ENCODE assay signal across 16 mouse cellular contexts in genomic region chr4:101187381-101187780, GRCm38 (mm10).
DNase-seq lines count a peak whose midpoint lies in the region; TF ChIP-seq lines count a peak whose summit lies in the region.
"Had no signal": no experiment of that assay in that cellular context is flagged by ENCODE, and none has a peak within 500 bp of the region (broad histone marks: within the 10 kb centered on the region; RNA-seq: fewer than 3 reads in every experiment).

No protein-coding gene starts in this region.

- peak; percentile 23 to 68 for DNase-seq in spleen, adult 2 months (ENCODE audit: low read depth in 1 of 2, low spot score in 2 of 2)
- no peak for DNase-seq in spleen, postnatal 14 days (ENCODE audit: low spot score in 2 of 2)
- DNase-seq in induced T-regulatory cell, adult 2 months (ENCODE audit: low read depth), result peak; percentile 91
- DNase-seq in natural killer cell, adult 2 months (ENCODE audit: low spot score in 2 of 2), result peak; percentile 76 to 86
- peak; percentile 71 for DNase-seq in thymus, postnatal 4 days
- DNase-seq in forebrain, embryonic 10.5 days (ENCODE audit: extremely low spot score, low spot score), result no peak
- DNase-seq in limb, embryonic 10.5 days (ENCODE audit: low spot score), result no peak
- DNase-seq in testis, postnatal 10 days (ENCODE audit: low spot score), result no peak
- DNase-seq: cerebellum, adult 9-10 months; gastrocnemius, postnatal 36 days; lung, adult 2 months had no signal

- whole genome bisulfite sequencing in spleen, adult 2 months, result 45% methylated on average over 4 of the region's 4 CpGs
- 92% methylated on average over 4 of the region's 4 CpGs for WGBS in forebrain, embryonic 10.5 days
- WGBS in limb, embryonic 10.5 days, result 82% methylated on average over 4 of the region's 4 CpGs

- peaks cover 25% of the 10 kb centered on the region for H3K36me3 ChIP-seq in spleen, adult 2 months (ENCODE audit: control insufficient read depth, insufficient read depth, low read length)
- peaks cover 8% of the 10 kb centered on the region; the same call in 1 of the 2 replicates for H3K36me3 ChIP-seq in forebrain, embryonic 10.5 days (replicated peaks)
- H3K36me3 ChIP-seq in limb, embryonic 10.5 days, result peaks cover 27% of the 10 kb centered on the region

- H3K4me3 ChIP-seq in spleen, adult 2 months (ENCODE audit: extremely low read depth, insufficient read depth, insufficient read length), result no peak overlapping the region
- H3K4me3 ChIP-seq in forebrain, embryonic 10.5 days, result no peak overlapping the region
- H3K4me3 ChIP-seq in limb, embryonic 10.5 days, result no peak overlapping the region
- H3K4me3 ChIP-seq: kidney, embryonic 15.5 days; megakaryocyte, embryonic 14.5 days; stomach, embryonic 15.5 days had no signal

- H3K27me3 ChIP-seq in spleen, adult 2 months (ENCODE audit: control insufficient read depth, insufficient read depth, low read length), result no peaks in the 10 kb centered on the region
- H3K27me3 ChIP-seq in forebrain, embryonic 10.5 days (ENCODE audit: poor library complexity, severe bottlenecking), result no peaks in the 10 kb centered on the region
- no peaks in the 10 kb centered on the region for H3K27me3 ChIP-seq in limb, embryonic 10.5 days (ENCODE audit: low read depth, poor library complexity, severe bottlenecking)
- H3K27me3 ChIP-seq: kidney, embryonic 15.5 days; megakaryocyte, embryonic 14.5 days; Patski; stomach, embryonic 15.5 days had no signal

- no peak for TF ChIP-seq POLR2A in spleen, adult 2 months (IDR thresholded peaks at IDR 0.05; ENCODE audit: low read depth, low read length)

- no peak for TF ChIP-seq CTCF in spleen, adult 2 months (IDR thresholded peaks at IDR 0.05; ENCODE audit: extremely low read depth, insufficient read depth, insufficient read length, insufficient replicate concordance)

- H3K27ac ChIP-seq in spleen, adult 2 months (ENCODE audit: insufficient read depth, low read length), result peak overlapping the region; percentile 79
- H3K27ac ChIP-seq in forebrain, embryonic 10.5 days, result no peak overlapping the region
- H3K27ac ChIP-seq in limb, embryonic 10.5 days, result no peak overlapping the region
- H3K27ac ChIP-seq: hindbrain, embryonic 14.5 days; stomach, embryonic 15.5 days had no signal

- H3K4me1 ChIP-seq in spleen, adult 2 months (ENCODE audit: control insufficient read depth, insufficient read depth, insufficient read length), result peaks cover 41% of the 10 kb centered on the region
- no peaks in the 10 kb centered on the region for H3K4me1 ChIP-seq in forebrain, embryonic 10.5 days
- H3K4me1 ChIP-seq in limb, embryonic 10.5 days, result peaks cover 7% of the 10 kb centered on the region; the same call in 1 of the 2 replicates

- H3K9me3 ChIP-seq in forebrain, embryonic 10.5 days, result no peaks in the 10 kb centered on the region
- no peaks in the 10 kb centered on the region for H3K9me3 ChIP-seq in limb, embryonic 10.5 days (replicated peaks)
- H3K9me3 ChIP-seq: kidney, embryonic 15.5 days; megakaryocyte, embryonic 14.5 days; stomach, embryonic 15.5 days had no signal

Comparison
In these comparisons a context has a peak if more than half of its experiments do, and no peak if none do; other contexts are left out.
1. DNase-seq: peak in spleen, adult 2 months (2 of 2), induced T-regulatory cell, adult 2 months (single experiment), natural killer cell, adult 2 months (2 of 2) and thymus, postnatal 4 days (single experiment); none in spleen, postnatal 14 days (0 of 2), forebrain, embryonic 10.5 days (single experiment), limb, embryonic 10.5 days (single experiment) and testis, postnatal 10 days (single experiment).